Mouse (Mus musculus): ENCODE data around the gene Luc7l2. TPM values are rescaled to one million over a fixed set of nuclear protein-coding genes. Genes with fewer than 3 reads are reported as not detected.
A peak's percentile ranks its signal among the peaks of the same experiment; 100 is the strongest.

Luc7l2 gene
- polyA plus RNA-seq, 1 experiment: 194 TPM

DNA sequence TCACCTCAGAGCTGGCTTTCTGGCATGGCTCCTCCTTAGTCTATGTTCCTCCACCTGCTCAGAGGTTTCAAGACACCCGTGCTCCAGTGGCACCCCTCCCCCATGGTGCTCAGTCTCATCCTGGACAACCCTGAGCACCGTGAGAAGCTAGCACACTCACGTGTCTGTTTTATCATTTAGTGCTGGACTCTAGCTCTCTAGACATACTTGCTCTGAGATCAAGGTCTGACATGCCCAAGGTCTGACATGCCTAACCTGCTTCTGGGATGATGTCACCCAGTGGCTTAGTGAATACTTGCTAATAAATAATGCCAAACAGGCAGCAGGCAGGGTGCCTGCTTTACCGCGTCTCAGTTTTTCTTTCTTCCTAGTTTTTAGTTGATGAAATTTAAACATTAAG is 91.5 kb downstream of the Luc7l2 start:
- 79% methylated on average over 5 of the region's 5 CpGs for WGBS
- no peak overlapping the region for H3K4me3 ChIP-seq (replicated peaks; ENCODE audit: insufficient read depth, low read depth, low read length)
- H3K4me1 ChIP-seq (ENCODE audit: control insufficient read depth, insufficient read depth, low read length): no peaks in the 10 kb centered on the region; the same call in 1 of the 2 replicates
- no peaks in the 10 kb centered on the region for H3K27me3 ChIP-seq (ENCODE audit: control insufficient read depth, insufficient read depth, low read length)
- TF ChIP-seq CTCF (IDR thresholded peaks at IDR 0.05; ENCODE audit: borderline replicate concordance, insufficient read depth, low read depth, low read length) (no peak), POLR2A (IDR thresholded peaks at IDR 0.05; ENCODE audit: borderline replicate concordance, insufficient read depth, low read length) (no peak)
- H3K27ac ChIP-seq (ENCODE audit: insufficient read depth, low read length): no peak overlapping the region
- no peak for DNase-seq

DNA sequence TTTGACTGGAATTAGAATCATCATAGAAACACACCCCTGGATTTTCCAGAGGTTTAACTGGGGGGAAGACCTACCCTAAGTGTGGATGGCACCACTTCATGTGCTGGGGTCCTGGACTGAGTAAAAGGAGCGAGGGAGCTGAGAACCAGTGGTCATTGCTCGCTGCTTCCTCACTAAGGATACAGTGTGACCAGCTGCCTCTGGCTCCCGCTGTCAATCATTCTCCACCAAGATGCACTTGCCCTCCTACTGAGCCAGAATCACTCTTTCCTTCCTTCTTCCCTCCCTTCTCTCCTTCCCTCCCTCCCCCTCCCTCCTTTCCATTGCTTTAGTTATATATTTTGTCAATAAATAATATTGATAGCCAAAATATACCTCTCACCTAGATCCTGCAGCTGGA is 91.9 kb downstream of the Luc7l2 start:
- Histone ChIP-seq H3K4me1 (ENCODE audit: control insufficient read depth, insufficient read depth, low read length) (no peaks in the 10 kb centered on the region; the same call in 1 of the 2 replicates), H3K27ac (ENCODE audit: insufficient read depth, low read length) (no peak overlapping the region), H3K27me3 (ENCODE audit: control insufficient read depth, insufficient read depth, low read length) (no peaks in the 10 kb centered on the region), H3K4me3 (replicated peaks; ENCODE audit: insufficient read depth, low read depth, low read length) (no peak overlapping the region)
- no peak for TF ChIP-seq CTCF (IDR thresholded peaks at IDR 0.05; ENCODE audit: borderline replicate concordance, insufficient read depth, low read depth, low read length)
- TF ChIP-seq POLR2A (IDR thresholded peaks at IDR 0.05; ENCODE audit: borderline replicate concordance, insufficient read depth, low read length): no peak
- DNase-seq: no peak
- WGBS: 74% methylated on average over 3 of the region's 3 CpGs

DNA sequence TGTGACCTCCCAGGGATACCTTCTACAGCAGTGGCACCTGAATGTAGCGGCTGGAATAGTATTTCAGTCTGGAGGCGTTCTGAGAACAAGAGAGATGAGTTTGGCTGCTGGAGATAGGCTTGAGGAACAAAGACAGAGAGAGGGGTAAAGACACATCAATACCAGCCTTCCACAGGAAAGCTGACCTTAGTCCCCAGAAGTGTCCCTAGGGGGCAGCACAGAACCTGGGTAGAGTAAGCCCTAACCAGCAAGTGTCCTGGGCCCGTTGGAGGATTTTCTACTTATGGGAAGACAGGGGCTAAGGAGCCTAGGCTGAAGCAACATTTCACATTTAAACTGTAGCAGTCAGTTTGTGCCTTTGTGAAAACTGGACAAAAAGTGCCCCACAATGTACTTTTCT is 98.4 kb downstream of the Luc7l2 start:
- Histone ChIP-seq H3K27ac (ENCODE audit: insufficient read depth, low read length) (no peak overlapping the region), H3K27me3 (ENCODE audit: control insufficient read depth, insufficient read depth, low read length) (no peaks in the 10 kb centered on the region), H3K4me3 (replicated peaks; ENCODE audit: insufficient read depth, low read depth, low read length) (no peak overlapping the region), H3K4me1 (ENCODE audit: control insufficient read depth, insufficient read depth, low read length) (no peaks in the 10 kb centered on the region; the same call in 1 of the 2 replicates)
- 71% methylated on average over 3 of the region's 3 CpGs for WGBS
- DNase-seq: no peak
- TF ChIP-seq POLR2A (IDR thresholded peaks at IDR 0.05; ENCODE audit: borderline replicate concordance, insufficient read depth, low read length) (no peak), CTCF (IDR thresholded peaks at IDR 0.05; ENCODE audit: borderline replicate concordance, insufficient read depth, low read depth, low read length) (peak; percentile 25; the same call in 1 of the 2 replicates)

DNA sequence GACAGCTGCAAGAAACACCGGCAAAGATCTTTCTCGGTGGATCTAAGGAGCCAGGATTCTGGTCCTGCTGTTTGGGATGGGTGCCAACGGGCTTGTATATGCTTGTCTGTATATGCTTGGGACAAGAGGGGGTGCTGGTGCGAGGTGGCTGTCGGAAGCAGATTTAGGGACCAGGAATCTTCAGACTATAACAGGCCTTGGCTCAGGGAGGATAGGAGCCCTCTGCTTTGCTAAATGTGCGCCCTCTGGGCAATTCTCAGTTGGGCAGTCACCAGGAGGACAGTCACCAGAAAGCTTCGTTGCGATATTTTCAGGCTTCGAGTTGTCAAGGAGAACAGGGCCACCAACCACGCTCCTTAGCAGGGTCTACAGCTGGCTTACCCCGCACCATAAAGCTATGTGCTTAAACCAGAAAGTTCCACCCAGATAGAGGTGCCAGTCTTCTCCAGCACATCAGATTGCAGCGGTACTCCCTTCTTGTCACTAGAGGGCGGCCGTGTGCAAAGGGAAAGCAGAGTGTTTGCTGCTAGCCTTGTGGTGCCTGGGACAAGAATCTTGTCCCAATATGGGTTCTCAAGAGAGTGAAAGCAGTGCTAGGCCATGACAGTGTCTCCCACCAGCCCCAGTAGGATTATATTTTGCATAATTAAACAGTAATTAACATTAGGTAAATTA is 99.3 kb downstream of the Luc7l2 start:
- Histone ChIP-seq H3K4me1 (ENCODE audit: control insufficient read depth, insufficient read depth, low read length) (no peaks in the 10 kb centered on the region; the same call in 1 of the 2 replicates), H3K27me3 (ENCODE audit: control insufficient read depth, insufficient read depth, low read length) (no peaks in the 10 kb centered on the region), H3K4me3 (replicated peaks; ENCODE audit: insufficient read depth, low read depth, low read length) (no peak overlapping the region), H3K27ac (ENCODE audit: insufficient read depth, low read length) (no peak overlapping the region)
- WGBS: 28% methylated on average over 14 of the region's 14 CpGs
- peak; percentile 64 to 75 for DNase-seq
- no peak for TF ChIP-seq POLR2A (IDR thresholded peaks at IDR 0.05; ENCODE audit: borderline replicate concordance, insufficient read depth, low read length)
- peak; percentile 94 for TF ChIP-seq CTCF (IDR thresholded peaks at IDR 0.05; ENCODE audit: borderline replicate concordance, insufficient read depth, low read depth, low read length)

Other genes with a start within 250 kb of the Luc7l2 start
- gene Zc3hav1, start 196.7 kb upstream of the Luc7l2 start, polyA plus RNA-seq (2012; rRNA removed): 5.0 TPM in 2 replicates
- gene Ttc26, start 169.9 kb upstream of the Luc7l2 start, polyA plus RNA-seq (2012; rRNA removed): 2.4 and 2.9 TPM in 2 replicates
- 25.0 and 27.1 TPM in 2 replicates for gene Ubn2, start 117.4 kb upstream of the Luc7l2 start, polyA plus RNA-seq (2012; rRNA removed)
- 205 and 213 TPM in 2 replicates for gene Fmc1, start 17.8 kb upstream of the Luc7l2 start, polyA plus RNA-seq (2012; rRNA removed)
- gene Klrg2, start 85.9 kb downstream of the Luc7l2 start, polyA plus RNA-seq (2012; rRNA removed): 0.73 and 1.0 TPM in 2 replicates
- gene Clec2l, start 111.7 kb downstream of the Luc7l2 start, polyA plus RNA-seq (2012; rRNA removed): 226 and 246 TPM in 2 replicates